Mouse (Mus musculus): Measurements from ENCODE around the gene Irak4. TPM values are rescaled to one million over a fixed set of nuclear protein-coding genes. Genes with fewer than 3 reads are reported as not detected.

The Irak4 gene
- polyA plus RNA-seq, 1 experiment from 2014 or later: 16.1 TPM

DNA sequence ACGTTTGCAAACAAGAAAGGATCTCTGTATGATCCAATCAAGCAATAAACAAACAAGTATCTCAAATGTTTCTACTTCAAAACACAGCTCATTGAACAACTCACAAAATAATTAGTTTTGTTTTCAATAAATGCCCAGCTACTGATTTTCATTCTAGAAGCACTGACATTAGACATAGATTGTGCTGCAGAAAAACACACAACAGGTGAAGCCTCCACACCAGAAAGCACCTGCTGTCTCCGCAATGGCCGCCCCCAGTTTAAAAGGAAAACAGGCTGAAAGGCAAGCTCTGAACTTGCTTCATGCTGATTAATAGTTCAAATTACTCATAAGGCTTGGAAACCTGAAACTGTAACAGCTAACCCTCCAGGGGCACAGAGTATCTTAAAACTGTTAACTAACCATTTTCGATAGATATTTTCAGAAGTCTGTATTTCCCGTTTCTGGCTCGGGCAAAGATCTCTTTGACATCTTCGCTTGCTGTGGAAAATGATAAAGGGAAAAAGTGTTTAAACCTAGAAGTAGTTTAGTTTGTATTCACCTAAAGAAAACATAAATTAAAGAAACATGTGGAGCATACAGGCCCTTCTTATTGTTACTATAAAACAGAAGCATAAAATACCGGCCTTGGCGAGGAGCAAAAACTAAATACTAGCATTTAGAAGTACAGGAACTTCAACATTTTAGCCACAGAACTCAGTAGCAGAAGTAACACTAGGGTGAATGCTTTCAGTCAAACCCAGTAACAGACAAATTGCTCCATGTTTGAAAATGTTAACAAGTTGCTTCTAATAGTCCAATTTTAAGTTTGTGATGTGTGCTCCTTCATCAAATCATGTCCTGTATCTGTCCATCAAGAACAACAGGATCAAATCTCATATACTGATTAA is 44.6 kb downstream of the Irak4 start:
- no peak for ATAC-seq
- WGBS: 67% methylated on average over 9 of the region's 9 CpGs
- Histone ChIP-seq H3K4me2 (replicated peaks; ENCODE audit: low read depth) (peak overlapping the region; percentile 61), H3K9me3 (ENCODE audit: control insufficient read depth) (no peaks in the 10 kb centered on the region), H3K27me3 (replicated peaks; ENCODE audit: control insufficient read depth, insufficient read depth, low read length) (no peaks in the 10 kb centered on the region), H3K4me3 (ENCODE audit: low read depth, low read length) (peak overlapping the region; percentile 100), H3K27ac (ENCODE audit: low read depth, low read length) (no peak overlapping the region), H3K9ac (ENCODE audit: low read depth, low read length) (peak overlapping the region; percentile 22), H3K36me3 (ENCODE audit: control insufficient read depth, insufficient read depth) (peaks cover 30% of the 10 kb centered on the region), H3K4me1 (replicated peaks; ENCODE audit: control insufficient read depth, insufficient read depth, low read length) (no peaks in the 10 kb centered on the region)
- no peak for TF ChIP-seq CTCF (IDR thresholded peaks at IDR 0.05; ENCODE audit: low read depth)

DNA sequence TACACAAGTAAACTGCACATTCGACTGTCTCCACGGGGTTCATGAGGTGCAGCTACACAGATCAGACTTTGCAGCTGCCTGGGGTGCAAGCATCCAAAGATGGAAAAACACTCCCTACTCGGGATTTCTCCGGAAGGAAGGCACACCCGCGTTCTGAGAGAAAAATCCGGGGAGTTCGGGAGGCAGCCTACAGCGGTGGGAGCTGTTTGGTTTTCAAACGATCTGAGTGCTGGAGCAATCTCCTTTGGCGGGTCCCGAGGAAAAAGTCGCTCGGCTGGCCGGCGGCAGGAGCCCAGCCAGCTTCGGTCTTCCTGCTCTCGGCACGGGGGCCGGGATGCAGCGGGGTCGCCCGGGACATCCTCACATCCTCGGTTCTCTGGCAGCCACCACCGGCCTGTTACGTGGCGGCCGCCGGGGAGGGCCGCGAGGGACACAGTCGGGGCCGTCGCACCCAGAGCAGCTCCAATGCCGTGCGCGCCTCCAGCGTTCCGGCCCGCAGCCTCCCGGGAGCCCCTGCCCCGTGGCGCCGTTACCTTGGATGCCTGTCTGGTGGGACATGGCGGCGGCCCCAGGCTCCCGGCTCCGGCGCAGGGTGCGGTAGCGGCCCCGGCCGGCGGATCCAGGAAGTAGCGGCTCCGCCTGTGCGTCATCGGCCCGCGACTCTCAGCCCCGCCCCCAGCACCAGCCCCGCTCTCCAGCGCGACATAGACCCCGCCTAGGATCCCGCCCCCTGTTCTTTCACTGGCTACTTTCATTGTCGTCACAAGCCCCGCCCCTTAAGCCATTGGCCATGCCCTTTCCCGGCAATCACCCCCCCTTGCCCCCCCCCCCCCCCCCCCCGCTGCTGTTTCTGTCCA is 46.0 kb downstream of the Irak4 start, which contains the start of gene Twf1:
TSS of gene Twf1 (minus strand) at position 671 of the 857 bp plus-strand sequence.
- peak; percentile 57 for TF ChIP-seq CTCF (IDR thresholded peaks at IDR 0.05; ENCODE audit: low read depth)
- Histone ChIP-seq H3K4me1 (replicated peaks; ENCODE audit: control insufficient read depth, insufficient read depth, low read length) (no peaks in the 10 kb centered on the region), H3K27ac (ENCODE audit: low read depth, low read length) (peak within 1 kb of the TSS; percentile 91), H3K9me3 (ENCODE audit: control insufficient read depth) (no peaks in the 10 kb centered on the region), H3K36me3 (ENCODE audit: control insufficient read depth, insufficient read depth) (peaks cover 17% of the 10 kb centered on the region), H3K27me3 (replicated peaks; ENCODE audit: control insufficient read depth, insufficient read depth, low read length) (no peaks in the 10 kb centered on the region), H3K9ac (ENCODE audit: low read depth, low read length) (peak within 1 kb of the TSS; percentile 99), H3K4me2 (replicated peaks; ENCODE audit: low read depth) (peak within 1 kb of the TSS; percentile 61), H3K4me3 (ENCODE audit: low read depth, low read length) (peak within 1 kb of the TSS; percentile 100)
- under 1% methylated on average over 57 of the region's 70 CpGs for WGBS
- peak; percentile 97 for ATAC-seq

GRCm38 (mm10) chr15:94590083-94590482 is 46.6 kb downstream of the Irak4 start:
- H3K4me3 ChIP-seq (ENCODE audit: low read depth, low read length): peak overlapping the region; percentile 100
- H3K27me3 ChIP-seq (replicated peaks; ENCODE audit: control insufficient read depth, insufficient read depth, low read length): no peaks in the 10 kb centered on the region
- H3K4me1 ChIP-seq (replicated peaks; ENCODE audit: control insufficient read depth, insufficient read depth, low read length): no peaks in the 10 kb centered on the region
- TF ChIP-seq CTCF (IDR thresholded peaks at IDR 0.05; ENCODE audit: low read depth): no peak
- H3K9ac ChIP-seq (ENCODE audit: low read depth, low read length): no peak overlapping the region; the same call in 1 of the 2 replicates
- no peaks in the 10 kb centered on the region for H3K9me3 ChIP-seq (ENCODE audit: control insufficient read depth)
- WGBS: 13% methylated on average over 8 of the region's 8 CpGs
- ATAC-seq: peak; percentile 0; the same call in 1 of the 2 replicates
- H3K27ac ChIP-seq (ENCODE audit: low read depth, low read length): 0 out of 2 replicates have a peak overlapping the region, but pooled peaks have one; percentile 15
- peak overlapping the region; percentile 60 for H3K4me2 ChIP-seq (replicated peaks; ENCODE audit: low read depth)
- H3K36me3 ChIP-seq (ENCODE audit: control insufficient read depth, insufficient read depth): peaks cover 10% of the 10 kb centered on the region

- Histone ChIP-seq H3K4me1 (replicated peaks; ENCODE audit: control insufficient read depth, insufficient read depth, low read length) (no peaks in the 10 kb centered on the region), H3K9me3 (ENCODE audit: control insufficient read depth) (no peaks in the 10 kb centered on the region), H3K4me2 (replicated peaks; ENCODE audit: low read depth) (no peak overlapping the region), H3K27me3 (replicated peaks; ENCODE audit: control insufficient read depth, insufficient read depth, low read length) (no peaks in the 10 kb centered on the region), H3K27ac (ENCODE audit: low read depth, low read length) (no peak overlapping the region), H3K9ac (ENCODE audit: low read depth, low read length) (no peak overlapping the region), H3K4me3 (ENCODE audit: low read depth, low read length) (no peak overlapping the region), H3K36me3 (ENCODE audit: control insufficient read depth, insufficient read depth) (no peaks in the 10 kb centered on the region; the same call in 1 of the 2 replicates)
- TF ChIP-seq CTCF (IDR thresholded peaks at IDR 0.05; ENCODE audit: low read depth): no peak
- ATAC-seq: no peak
- WGBS: 46% methylated on average over 4 of the region's 4 CpGs
Measured at GRCm38 (mm10) chr15:94591356-94591755, 47.9 kb downstream of the Irak4 start.

- no peak overlapping the region for H3K27ac ChIP-seq (ENCODE audit: low read depth, low read length)
- no peak overlapping the region for H3K4me2 ChIP-seq (replicated peaks; ENCODE audit: low read depth)
- no peaks in the 10 kb centered on the region for H3K36me3 ChIP-seq (ENCODE audit: control insufficient read depth, insufficient read depth)
- H3K27me3 ChIP-seq (replicated peaks; ENCODE audit: control insufficient read depth, insufficient read depth, low read length): no peaks in the 10 kb centered on the region
- no peak overlapping the region for H3K9ac ChIP-seq (ENCODE audit: low read depth, low read length)
- TF ChIP-seq CTCF (IDR thresholded peaks at IDR 0.05; ENCODE audit: low read depth): no peak
- H3K4me3 ChIP-seq (ENCODE audit: low read depth, low read length): no peak overlapping the region
- H3K4me1 ChIP-seq (replicated peaks; ENCODE audit: control insufficient read depth, insufficient read depth, low read length): no peaks in the 10 kb centered on the region
- no peaks in the 10 kb centered on the region for H3K9me3 ChIP-seq (ENCODE audit: control insufficient read depth)
- ATAC-seq: peak; percentile 29
- WGBS: 51% methylated on average over 1 of the region's 1 CpGs
Measured at GRCm38 (mm10) chr15:94593586-94593985, 50.1 kb downstream of the Irak4 start.
